Mouse (Mus musculus): ENCODE data around the gene Ntm. TPM values are rescaled to one million over a fixed set of nuclear protein-coding genes. Genes with fewer than 3 reads are reported as not detected.

The Ntm gene
- polyA plus RNA-seq, 1 experiment from 2014 or later = 30.6 TPM

GRCm38 (mm10) chr9:29765990-29766980 lies 196.7 kb downstream of the Ntm start:
- ATAC-seq (ENCODE audit: low FRiP score) (no peak), DNase-seq (ENCODE audit: low spot score) (no peak)
- Histone ChIP-seq H3K9ac (ENCODE audit: low read depth, low read length) (no peak overlapping the region), H3K9me3 (ENCODE audit: control insufficient read depth, low read length) (no peaks in the 10 kb centered on the region), H3K36me3 (ENCODE audit: control insufficient read depth, insufficient read depth, low read length) (no peaks in the 10 kb centered on the region), H3K27me3 (ENCODE audit: control insufficient read depth, insufficient read depth, low read length) (no peaks in the 10 kb centered on the region), H3K4me1 (replicated peaks; ENCODE audit: control insufficient read depth, insufficient read depth, low read length) (no peaks in the 10 kb centered on the region; the same call in 1 of the 2 replicates), H3K27ac (ENCODE audit: low read depth, low read length) (no peak overlapping the region), H3K4me3 (ENCODE audit: low read depth, low read length) (no peak overlapping the region), H3K4me2 (replicated peaks; ENCODE audit: low read depth, low read length) (no peak overlapping the region)
- WGBS = 80% methylated on average over 6 of the region's 6 CpGs

GRCm38 (mm10) chr9:29763338-29763737 lies 199.6 kb downstream of the Ntm start:
- Histone ChIP-seq H3K36me3 (ENCODE audit: control insufficient read depth, insufficient read depth, low read length) (no peaks in the 10 kb centered on the region), H3K4me1 (replicated peaks; ENCODE audit: control insufficient read depth, insufficient read depth, low read length) (no peaks in the 10 kb centered on the region), H3K9ac (ENCODE audit: low read depth, low read length) (no peak overlapping the region), H3K9me3 (ENCODE audit: control insufficient read depth, low read length) (no peaks in the 10 kb centered on the region), H3K27ac (ENCODE audit: low read depth, low read length) (no peak overlapping the region), H3K4me2 (replicated peaks; ENCODE audit: low read depth, low read length) (no peak overlapping the region), H3K27me3 (ENCODE audit: control insufficient read depth, insufficient read depth, low read length) (no peaks in the 10 kb centered on the region), H3K4me3 (ENCODE audit: low read depth, low read length) (no peak overlapping the region)
- DNase-seq (ENCODE audit: low spot score) (no peak), ATAC-seq (ENCODE audit: low FRiP score) (no peak)
- WGBS = 78% methylated on average over 4 of the region's 4 CpGs

GRCm38 (mm10) chr9:29761952-29762586 lies 200.9 kb downstream of the Ntm start:
- Histone ChIP-seq H3K4me1 (replicated peaks; ENCODE audit: control insufficient read depth, insufficient read depth, low read length) (no peaks in the 10 kb centered on the region), H3K4me3 (ENCODE audit: low read depth, low read length) (no peak overlapping the region), H3K9ac (ENCODE audit: low read depth, low read length) (no peak overlapping the region), H3K4me2 (replicated peaks; ENCODE audit: low read depth, low read length) (no peak overlapping the region), H3K9me3 (ENCODE audit: control insufficient read depth, low read length) (no peaks in the 10 kb centered on the region), H3K27ac (ENCODE audit: low read depth, low read length) (no peak overlapping the region), H3K36me3 (ENCODE audit: control insufficient read depth, insufficient read depth, low read length) (no peaks in the 10 kb centered on the region), H3K27me3 (ENCODE audit: control insufficient read depth, insufficient read depth, low read length) (no peaks in the 10 kb centered on the region)
- DNase-seq (ENCODE audit: low spot score) (no peak), ATAC-seq (ENCODE audit: low FRiP score) (no peak)
- WGBS = 44% methylated on average over 8 of the region's 8 CpGs

GRCm38 (mm10) chr9:29761511-29761910 lies 201.4 kb downstream of the Ntm start:
- Histone ChIP-seq H3K9me3 (ENCODE audit: control insufficient read depth, low read length) (no peaks in the 10 kb centered on the region), H3K27ac (ENCODE audit: low read depth, low read length) (no peak overlapping the region), H3K4me3 (ENCODE audit: low read depth, low read length) (no peak overlapping the region), H3K9ac (ENCODE audit: low read depth, low read length) (no peak overlapping the region), H3K4me2 (replicated peaks; ENCODE audit: low read depth, low read length) (no peak overlapping the region), H3K27me3 (ENCODE audit: control insufficient read depth, insufficient read depth, low read length) (no peaks in the 10 kb centered on the region), H3K36me3 (ENCODE audit: control insufficient read depth, insufficient read depth, low read length) (no peaks in the 10 kb centered on the region), H3K4me1 (replicated peaks; ENCODE audit: control insufficient read depth, insufficient read depth, low read length) (no peaks in the 10 kb centered on the region)
- ATAC-seq (ENCODE audit: low FRiP score) (no peak), DNase-seq (ENCODE audit: low spot score) (no peak)
- WGBS = 81% methylated on average over 5 of the region's 5 CpGs

- H3K27me3 ChIP-seq (ENCODE audit: control insufficient read depth, insufficient read depth, low read length) = no peaks in the 10 kb centered on the region
- H3K9ac ChIP-seq (ENCODE audit: low read depth, low read length) = no peak overlapping the region
- no peak overlapping the region for H3K4me3 ChIP-seq (ENCODE audit: low read depth, low read length)
- no peaks in the 10 kb centered on the region for H3K9me3 ChIP-seq (ENCODE audit: control insufficient read depth, low read length)
- 89% methylated on average over 3 of the region's 3 CpGs for WGBS
- H3K27ac ChIP-seq (ENCODE audit: low read depth, low read length) = no peak overlapping the region
- DNase-seq (ENCODE audit: low spot score) (no peak), ATAC-seq (ENCODE audit: low FRiP score) (no peak)
- no peaks in the 10 kb centered on the region for H3K36me3 ChIP-seq (ENCODE audit: control insufficient read depth, insufficient read depth, low read length)
- H3K4me2 ChIP-seq (replicated peaks; ENCODE audit: low read depth, low read length) = no peak overlapping the region
- H3K4me1 ChIP-seq (replicated peaks; ENCODE audit: control insufficient read depth, insufficient read depth, low read length) = no peaks in the 10 kb centered on the region
Observed at GRCm38 (mm10) chr9:29759940-29760339, 203.0 kb downstream of the Ntm start.

GRCm38 (mm10) chr9:29759060-29759459 lies 203.9 kb downstream of the Ntm start:
- no peaks in the 10 kb centered on the region for H3K4me1 ChIP-seq (replicated peaks; ENCODE audit: control insufficient read depth, insufficient read depth, low read length)
- H3K9ac ChIP-seq (ENCODE audit: low read depth, low read length) = no peak overlapping the region
- no peak overlapping the region for H3K27ac ChIP-seq (ENCODE audit: low read depth, low read length)
- H3K9me3 ChIP-seq (ENCODE audit: control insufficient read depth, low read length) = no peaks in the 10 kb centered on the region
- H3K4me3 ChIP-seq (ENCODE audit: low read depth, low read length) = no peak overlapping the region
- no peak overlapping the region for H3K4me2 ChIP-seq (replicated peaks; ENCODE audit: low read depth, low read length)
- no peak for DNase-seq (ENCODE audit: low spot score)
- H3K36me3 ChIP-seq (ENCODE audit: control insufficient read depth, insufficient read depth, low read length) = no peaks in the 10 kb centered on the region
- H3K27me3 ChIP-seq (ENCODE audit: control insufficient read depth, insufficient read depth, low read length) = no peaks in the 10 kb centered on the region
- no peak for ATAC-seq (ENCODE audit: low FRiP score)
- 83% methylated on average over 2 of the region's 2 CpGs for WGBS

GRCm38 (mm10) chr9:29754374-29754773 lies 208.6 kb downstream of the Ntm start:
- H3K36me3 ChIP-seq (ENCODE audit: control insufficient read depth, insufficient read depth, low read length) = no peaks in the 10 kb centered on the region
- no peak overlapping the region for H3K4me3 ChIP-seq (ENCODE audit: low read depth, low read length)
- DNase-seq (ENCODE audit: low spot score) (no peak), ATAC-seq (ENCODE audit: low FRiP score) (no peak)
- no peaks in the 10 kb centered on the region for H3K9me3 ChIP-seq (ENCODE audit: control insufficient read depth, low read length)
- no peaks in the 10 kb centered on the region for H3K27me3 ChIP-seq (ENCODE audit: control insufficient read depth, insufficient read depth, low read length)
- no peak overlapping the region for H3K9ac ChIP-seq (ENCODE audit: low read depth, low read length)
- no peaks in the 10 kb centered on the region; the same call in 1 of the 2 replicates for H3K4me1 ChIP-seq (replicated peaks; ENCODE audit: control insufficient read depth, insufficient read depth, low read length)
- no peak overlapping the region for H3K27ac ChIP-seq (ENCODE audit: low read depth, low read length)
- H3K4me2 ChIP-seq (replicated peaks; ENCODE audit: low read depth, low read length) = no peak overlapping the region

GRCm38 (mm10) chr9:29751396-29751795 lies 211.5 kb downstream of the Ntm start:
- Histone ChIP-seq H3K4me1 (replicated peaks; ENCODE audit: control insufficient read depth, insufficient read depth, low read length) (no peaks in the 10 kb centered on the region; the same call in 1 of the 2 replicates), H3K27me3 (ENCODE audit: control insufficient read depth, insufficient read depth, low read length) (no peaks in the 10 kb centered on the region), H3K4me2 (replicated peaks; ENCODE audit: low read depth, low read length) (no peak overlapping the region), H3K4me3 (ENCODE audit: low read depth, low read length) (no peak overlapping the region), H3K27ac (ENCODE audit: low read depth, low read length) (no peak overlapping the region), H3K9me3 (ENCODE audit: control insufficient read depth, low read length) (no peaks in the 10 kb centered on the region), H3K36me3 (ENCODE audit: control insufficient read depth, insufficient read depth, low read length) (no peaks in the 10 kb centered on the region), H3K9ac (ENCODE audit: low read depth, low read length) (no peak overlapping the region)
- WGBS = 48% methylated on average over 1 of the region's 1 CpGs
- ATAC-seq (ENCODE audit: low FRiP score) = no peak; the same call in 1 of the 2 replicates
- DNase-seq (ENCODE audit: low spot score) = peak; percentile 37

All from hindbrain, embryonic 11.5 days (tissue).